Mouse (Mus musculus): Measurements from ENCODE around the gene Rtn4. TPM values are rescaled to one million over a fixed set of nuclear protein-coding genes. Genes with fewer than 3 reads are reported as not detected.

Gene Rtn4
- polyA plus RNA-seq, 1 experiment: 17.2 TPM

- Histone ChIP-seq H3K27ac (ENCODE audit: control insufficient read depth, insufficient read depth, low read depth, low read length) (no peak overlapping the region), H3K27me3 (ENCODE audit: control insufficient read depth, insufficient read depth, low read length) (no peaks in the 10 kb centered on the region), H3K4me1 (ENCODE audit: control insufficient read depth, insufficient read depth, low read length) (no peaks in the 10 kb centered on the region), H3K4me3 (ENCODE audit: control insufficient read depth, low read depth, low read length) (no peak overlapping the region), H3K36me3 (ENCODE audit: control insufficient read depth, insufficient read depth, low read length) (no peaks in the 10 kb centered on the region)
- TF ChIP-seq POLR2A (IDR thresholded peaks at IDR 0.05; ENCODE audit: control insufficient read depth, low read depth, low read length) (no peak), CTCF (IDR thresholded peaks at IDR 0.05; ENCODE audit: control insufficient read depth, insufficient read depth, insufficient replicate concordance, low read depth, low read length) (no peak)
Observed at GRCm38 (mm10) chr11:29788921-29789638, 96.3 kb downstream of the Rtn4 start.

GRCm38 (mm10) chr11:29790796-29791195 lies 98.0 kb downstream of the Rtn4 start:
- H3K36me3 ChIP-seq (ENCODE audit: control insufficient read depth, insufficient read depth, low read length): no peaks in the 10 kb centered on the region
- TF ChIP-seq CTCF (IDR thresholded peaks at IDR 0.05; ENCODE audit: control insufficient read depth, insufficient read depth, insufficient replicate concordance, low read depth, low read length) (no peak), POLR2A (IDR thresholded peaks at IDR 0.05; ENCODE audit: control insufficient read depth, low read depth, low read length) (no peak)
- H3K27ac ChIP-seq (ENCODE audit: control insufficient read depth, insufficient read depth, low read depth, low read length): no peak overlapping the region
- no peaks in the 10 kb centered on the region for H3K27me3 ChIP-seq (ENCODE audit: control insufficient read depth, insufficient read depth, low read length)
- H3K4me1 ChIP-seq (ENCODE audit: control insufficient read depth, insufficient read depth, low read length): no peaks in the 10 kb centered on the region
- H3K4me3 ChIP-seq (ENCODE audit: control insufficient read depth, low read depth, low read length): no peak overlapping the region

Other genes with a start within 250 kb of the Rtn4 start
- 1.1 and 1.3 TPM in 2 replicates for gene Prorsd1, start 177.9 kb upstream of the Rtn4 start, polyA plus RNA-seq (2012; rRNA removed)
- gene Mtif2, start 166.5 kb upstream of the Rtn4 start, polyA plus RNA-seq (2012; rRNA removed): 10.4 and 11.9 TPM in 2 replicates
- gene Clhc1, start 145.0 kb upstream of the Rtn4 start, polyA plus RNA-seq (2012; rRNA removed): 6.8 and 10.8 TPM in 2 replicates
- gene Rps27a, start 144.8 kb upstream of the Rtn4 start, polyA plus RNA-seq (2012; rRNA removed): 88.7 and 95.0 TPM in 2 replicates
- gene 4931440F15Rik, start 132.7 kb downstream of the Rtn4 start, polyA plus RNA-seq (2012; rRNA removed): 29.7 and 35.1 TPM in 2 replicates